Mouse (Mus musculus) embryonic facial prominence, embryonic 12.5 days (tissue): ENCODE data around the gene Rev3l. TPM values are rescaled to one million over a fixed set of nuclear protein-coding genes. Genes with fewer than 3 reads are reported as not detected.

Experiments
- ATAC-seq: fragments of 200-750 bp; cut with Nextera tagmentation; 2 replicates; pipeline ENCODE4 v1.8.0; 2017; ENCODE audit not compliant: insufficient number of reproducible peaks, insufficient read depth, low FRiP score, low TSS enrichment
- H3K27ac ChIP-seq: fragments of 300-500 bp; sonication (generic); 2 replicates; pipeline ENCODE4 v1.5.1; 2016; ENCODE audit warnings: mild to moderate bottlenecking
- H3K27me3 ChIP-seq: fragments of 300-500 bp; sonication (generic); 2 replicates; pipeline ENCODE4 v1.6.1; 2016; ENCODE audit warnings: mild to moderate bottlenecking, moderate library complexity
- H3K36me3 ChIP-seq: fragments of 300-500 bp; sonication (generic); 2 replicates; pipeline ENCODE4 v1.6.1; 2016; ENCODE audit warnings: mild to moderate bottlenecking
- H3K4me1 ChIP-seq: fragments of 300-500 bp; sonication (generic); 2 replicates; pipeline ENCODE4 v1.6.1; 2016
- H3K4me2 ChIP-seq: fragments of 300-500 bp; sonication (generic); replicated peaks from 2 replicates; pipeline ENCODE4 v1.6.1; 2016; ENCODE audit warnings: mild to moderate bottlenecking, moderate library complexity
- H3K4me3 ChIP-seq: fragments of 300-500 bp; sonication (generic); 2 replicates; pipeline ENCODE4 v1.5.1; 2016; ENCODE audit warnings: mild to moderate bottlenecking
- H3K9ac ChIP-seq: fragments of 300-500 bp; sonication (generic); 2 replicates; pipeline ENCODE4 v1.6.1; 2016; ENCODE audit warnings: mild to moderate bottlenecking, moderate library complexity
- H3K9me3 ChIP-seq: fragments of 300-500 bp; sonication (generic); 2 replicates; pipeline ENCODE4 v1.6.1; 2016; ENCODE audit warnings: mild to moderate bottlenecking, moderate library complexity
- WGBS: fragments of 180-500 bp; shearing (Covaris S2); methylation state at CpG from one replicate; pipeline ENCODE4 v1.1.7; 2016; 5-methylcytosine and 5-hydroxymethylcytosine counted together
- polyA plus RNA-seq: library from polyadenylated mRNA; unstranded; fragments of >200 nt; fragmentation: Nextera tagmentation; extraction: Ambion mirVana; gene quantifications from 2 replicates; pipeline ENCODE4 v1.2.1, GENCODE M21; 2016

Gene Rev3l
- polyA plus RNA-seq, 1 experiment from 2014 or later = 21.7 TPM

GRCm38 (mm10) chr10:39793295-39793694, 61.4 kb downstream of the Rev3l start:
- Histone ChIP-seq H3K9me3 (no peaks in the 10 kb centered on the region), H3K4me3 (no peak overlapping the region), H3K36me3 (peaks cover 12% of the 10 kb centered on the region), H3K27me3 (no peaks in the 10 kb centered on the region), H3K9ac (no peak overlapping the region), H3K4me1 (no peaks in the 10 kb centered on the region), H3K4me2 (no peak overlapping the region), H3K27ac (no peak overlapping the region)
- no peak for ATAC-seq
- WGBS = 91% methylated on average over 1 of the region's 1 CpGs

- Histone ChIP-seq H3K4me2 (no peak overlapping the region), H3K36me3 (peaks cover 44% of the 10 kb centered on the region), H3K9me3 (no peaks in the 10 kb centered on the region), H3K4me3 (no peak overlapping the region), H3K4me1 (no peaks in the 10 kb centered on the region), H3K9ac (no peak overlapping the region), H3K27ac (no peak overlapping the region), H3K27me3 (no peaks in the 10 kb centered on the region)
- 74% methylated on average over 3 of the region's 3 CpGs for WGBS
- ATAC-seq = no peak
Observed at GRCm38 (mm10) chr10:39811507-39811906, 79.6 kb downstream of the Rev3l start.

- no peak for ATAC-seq
- H3K27me3 ChIP-seq = no peaks in the 10 kb centered on the region
- H3K9ac ChIP-seq = no peak overlapping the region
- 88% methylated on average over 1 of the region's 1 CpGs for WGBS
- no peaks in the 10 kb centered on the region for H3K9me3 ChIP-seq
- no peaks in the 10 kb centered on the region for H3K4me1 ChIP-seq
- H3K4me2 ChIP-seq = no peak overlapping the region
- peaks cover 29% of the 10 kb centered on the region for H3K36me3 ChIP-seq
- H3K27ac ChIP-seq = no peak overlapping the region
- no peak overlapping the region for H3K4me3 ChIP-seq
Observed at GRCm38 (mm10) chr10:39842621-39843020, 110.7 kb downstream of the Rev3l start.

GRCm38 (mm10) chr10:39865509-39865908, 133.6 kb downstream of the Rev3l start:
- 93% methylated on average over 2 of the region's 2 CpGs for WGBS
- Histone ChIP-seq H3K27me3 (no peaks in the 10 kb centered on the region), H3K4me2 (no peak overlapping the region), H3K4me1 (no peaks in the 10 kb centered on the region), H3K27ac (no peak overlapping the region), H3K9ac (no peak overlapping the region), H3K4me3 (no peak overlapping the region), H3K36me3 (peaks cover 52% of the 10 kb centered on the region), H3K9me3 (no peaks in the 10 kb centered on the region)
- no peak for ATAC-seq

GRCm38 (mm10) chr10:39888621-39889020, 156.7 kb downstream of the Rev3l start:
- H3K9me3 ChIP-seq = no peaks in the 10 kb centered on the region
- no peak overlapping the region for H3K4me3 ChIP-seq
- no peak for ATAC-seq
- 54% methylated on average over 3 of the region's 3 CpGs for WGBS
- no peak overlapping the region for H3K27ac ChIP-seq
- H3K9ac ChIP-seq = no peak overlapping the region
- no peaks in the 10 kb centered on the region for H3K36me3 ChIP-seq
- no peaks in the 10 kb centered on the region for H3K4me1 ChIP-seq
- H3K4me2 ChIP-seq = no peak overlapping the region
- H3K27me3 ChIP-seq = no peaks in the 10 kb centered on the region

GRCm38 (mm10) chr10:39893702-39894697, 162.1 kb downstream of the Rev3l start:
- H3K36me3 ChIP-seq = no peaks in the 10 kb centered on the region
- no peak overlapping the region for H3K4me3 ChIP-seq
- H3K9ac ChIP-seq = no peak overlapping the region
- H3K27ac ChIP-seq = no peak overlapping the region
- H3K4me1 ChIP-seq = no peaks in the 10 kb centered on the region
- no peak for ATAC-seq
- no peaks in the 10 kb centered on the region for H3K27me3 ChIP-seq
- no peaks in the 10 kb centered on the region for H3K9me3 ChIP-seq
- H3K4me2 ChIP-seq = no peak overlapping the region
- WGBS = 72% methylated on average over 11 of the region's 11 CpGs

GRCm38 (mm10) chr10:39896503-39896902, 164.6 kb downstream of the Rev3l start:
- Histone ChIP-seq H3K9ac (no peak overlapping the region), H3K27ac (no peak overlapping the region), H3K9me3 (no peaks in the 10 kb centered on the region), H3K4me1 (no peaks in the 10 kb centered on the region), H3K4me2 (no peak overlapping the region), H3K36me3 (no peaks in the 10 kb centered on the region), H3K27me3 (no peaks in the 10 kb centered on the region), H3K4me3 (no peak overlapping the region)
- WGBS = 80% methylated on average over 5 of the region's 5 CpGs
- no peak for ATAC-seq

- WGBS = under 1% methylated on average over 40 of the region's 41 CpGs
- Histone ChIP-seq H3K4me1 (no peaks in the 10 kb centered on the region), H3K4me3 (peak within 1 kb of the TSS; percentile 55), H3K27ac (peak within 1 kb of the TSS; percentile 74), H3K9ac (peak within 1 kb of the TSS; percentile 75), H3K9me3 (no peaks in the 10 kb centered on the region), H3K4me2 (peak within 1 kb of the TSS; percentile 72), H3K27me3 (no peaks in the 10 kb centered on the region), H3K36me3 (no peaks in the 10 kb centered on the region)
- ATAC-seq = peak; percentile 96
Observed at GRCm38 (mm10) chr10:39898874-39899371, 167.0 kb downstream of the Rev3l start, which contains the start of gene Mfsd4b4. Gene Mfsd4b4, minus strand, starts transcription at chr10:39899238.

- no peak overlapping the region for H3K4me2 ChIP-seq
- no peaks in the 10 kb centered on the region for H3K9me3 ChIP-seq
- no peak overlapping the region for H3K27ac ChIP-seq
- H3K36me3 ChIP-seq = no peaks in the 10 kb centered on the region
- no peak for ATAC-seq
- H3K9ac ChIP-seq = no peak overlapping the region
- WGBS = 74% methylated on average over 3 of the region's 3 CpGs
- no peaks in the 10 kb centered on the region for H3K27me3 ChIP-seq
- H3K4me3 ChIP-seq = no peak overlapping the region
- no peaks in the 10 kb centered on the region for H3K4me1 ChIP-seq
Observed at GRCm38 (mm10) chr10:39904191-39904590, 172.3 kb downstream of the Rev3l start.

GRCm38 (mm10) chr10:39906799-39907658, 175.1 kb downstream of the Rev3l start:
- no peak overlapping the region for H3K4me2 ChIP-seq
- WGBS = 81% methylated on average over 10 of the region's 10 CpGs
- no peaks in the 10 kb centered on the region for H3K27me3 ChIP-seq
- H3K9ac ChIP-seq = no peak overlapping the region
- H3K27ac ChIP-seq = no peak overlapping the region
- H3K36me3 ChIP-seq = no peaks in the 10 kb centered on the region
- H3K4me1 ChIP-seq = no peaks in the 10 kb centered on the region
- H3K4me3 ChIP-seq = no peak overlapping the region
- no peak for ATAC-seq
- no peaks in the 10 kb centered on the region for H3K9me3 ChIP-seq

GRCm38 (mm10) chr10:39908768-39909441, 177.0 kb downstream of the Rev3l start:
- no peaks in the 10 kb centered on the region for H3K4me1 ChIP-seq
- H3K27ac ChIP-seq = no peak overlapping the region
- 69% methylated on average over 13 of the region's 13 CpGs for WGBS
- ATAC-seq = no peak
- no peak overlapping the region for H3K4me3 ChIP-seq
- no peaks in the 10 kb centered on the region for H3K36me3 ChIP-seq
- no peak overlapping the region for H3K9ac ChIP-seq
- H3K9me3 ChIP-seq = no peaks in the 10 kb centered on the region
- H3K4me2 ChIP-seq = no peak overlapping the region
- no peaks in the 10 kb centered on the region for H3K27me3 ChIP-seq
